Mouse (Mus musculus) thymus, postnatal 36 days (tissue): ENCODE data around the gene Flad1.

Source experiments
- DNase-seq, 2 experiments: peaks; one replicate each; pipeline ENCODE4 v3.0.0; 2022; ENCODE audit warnings: mixed read lengths in 2 of 2

The Flad1 gene

DNA sequence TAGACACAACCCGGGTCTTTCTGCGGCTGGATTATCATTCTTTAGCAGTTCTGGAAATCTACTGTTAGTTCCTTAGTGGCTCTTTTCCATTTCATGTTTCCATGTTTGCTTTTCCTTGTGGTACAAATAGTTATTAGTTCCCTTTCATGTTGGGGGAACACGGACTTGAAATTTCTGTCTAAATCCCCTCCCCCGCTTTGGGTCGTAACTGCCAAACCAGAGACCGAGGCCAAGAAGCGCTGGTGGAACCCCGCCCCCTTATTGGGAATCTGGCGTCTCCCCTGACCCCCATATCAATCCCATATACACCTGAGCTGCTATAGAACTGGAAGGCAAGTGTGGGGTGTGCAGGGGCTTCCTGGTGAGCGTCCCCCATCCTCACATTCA is 16.3 kb downstream of the Flad1 start:
- no peak for DNase-seq

DNA sequence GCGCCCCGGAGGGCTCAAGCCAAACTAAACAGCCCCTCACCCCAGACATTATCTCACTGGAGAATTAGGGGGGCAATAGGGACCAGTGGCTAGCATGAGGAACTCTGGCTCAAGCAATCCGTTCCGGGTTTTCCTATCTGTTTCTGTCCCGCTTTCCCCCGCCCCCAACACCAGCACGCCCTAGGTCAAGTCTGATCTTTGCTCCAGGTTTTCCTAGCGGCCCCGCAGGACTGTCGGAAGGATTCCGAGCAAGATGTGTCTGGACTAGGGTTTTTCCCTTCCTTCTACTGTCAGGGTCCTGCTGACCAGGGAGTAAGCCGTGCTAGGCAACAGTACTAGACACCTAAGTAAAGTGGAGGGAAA is 16.8 kb downstream of the Flad1 start:
- DNase-seq, result no peak

- DNase-seq, result no peak
Observed at GRCm38 (mm10) chr3:89394006-89394893, 17.4 kb downstream of the Flad1 start, which contains the start of gene Zbtb7b. TSS of gene Zbtb7b (minus strand) at chr3:89394776.

- peak; percentile 68 to 80 for DNase-seq
Observed at GRCm38 (mm10) chr3:89393605-89394004, 18.1 kb downstream of the Flad1 start.

DNA sequence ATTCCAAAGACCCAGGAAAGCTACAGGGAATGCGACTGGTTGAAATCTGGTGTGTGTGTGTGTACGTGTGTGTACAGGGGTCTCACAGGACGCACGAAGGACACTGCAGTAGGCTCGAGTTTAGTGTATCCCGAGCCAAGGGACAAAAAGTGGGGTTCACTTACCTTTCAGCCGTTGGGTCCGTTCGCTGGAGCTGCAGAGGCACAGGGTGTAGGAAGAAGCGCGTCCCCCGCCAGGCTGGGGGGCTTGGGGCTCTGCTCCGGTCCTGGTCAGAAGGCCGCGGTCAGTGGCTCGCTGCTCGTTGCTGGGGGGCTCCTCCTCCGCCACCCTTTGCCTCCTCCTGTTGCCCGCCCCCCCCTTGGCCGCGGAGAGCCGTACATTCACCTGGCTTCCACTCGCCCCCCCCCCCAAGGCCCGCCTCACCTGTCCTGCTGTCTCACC is 18.8 kb downstream of the Flad1 start:
- no peak for DNase-seq

DNA sequence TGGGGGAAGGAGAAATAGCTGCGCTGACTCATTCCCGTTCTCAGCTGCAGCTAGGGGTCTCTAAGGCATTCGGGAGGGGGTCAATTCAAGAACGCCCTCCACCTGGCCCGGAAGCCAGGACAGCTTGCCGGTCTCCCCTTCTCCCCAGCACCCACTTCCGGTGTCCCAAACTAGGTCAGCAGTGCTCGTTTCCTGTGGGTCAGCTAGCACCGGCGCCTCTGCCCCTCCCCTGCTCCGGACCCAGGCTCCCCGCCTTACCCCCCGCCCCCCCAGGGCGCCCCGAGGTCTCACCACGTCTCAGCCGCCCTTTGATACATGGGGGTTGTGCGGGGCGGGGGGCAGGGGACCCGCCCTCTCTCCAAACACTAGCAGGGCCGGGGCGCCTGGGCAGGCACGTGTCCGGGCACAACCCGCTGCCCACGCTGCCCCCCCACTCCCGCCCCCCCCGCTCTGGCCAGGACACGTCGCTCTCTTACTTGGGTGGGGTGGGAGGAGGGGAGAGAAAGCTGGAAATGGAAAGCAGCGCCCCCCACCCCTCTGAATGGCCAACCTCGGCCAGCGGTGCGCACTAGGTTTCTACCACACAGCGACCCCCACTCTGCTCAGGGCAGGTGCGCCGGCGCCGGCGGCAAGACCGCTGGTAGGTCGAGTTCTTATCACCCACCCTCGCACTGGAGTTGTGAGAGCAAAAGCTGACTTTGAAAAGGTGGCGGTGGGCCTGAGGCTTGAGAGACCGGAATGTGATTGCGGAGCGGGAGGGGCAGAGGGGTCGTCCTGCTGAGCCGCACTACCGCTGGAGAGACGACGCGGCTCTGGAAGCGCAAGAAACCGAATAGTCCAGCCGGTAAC is 19.8 kb downstream of the Flad1 start:
- peak in 1 of 2 experiments; percentile 35 for DNase-seq

- peak; percentile 37 to 66 for DNase-seq
Observed at GRCm38 (mm10) chr3:89390699-89391662, 20.7 kb downstream of the Flad1 start.

GRCm38 (mm10) chr3:89390111-89390515 is 21.6 kb downstream of the Flad1 start:
- DNase-seq, result no peak

- peak; percentile 40 to 60 for DNase-seq
Observed at GRCm38 (mm10) chr3:89388901-89389740, 22.5 kb downstream of the Flad1 start.

DNA sequence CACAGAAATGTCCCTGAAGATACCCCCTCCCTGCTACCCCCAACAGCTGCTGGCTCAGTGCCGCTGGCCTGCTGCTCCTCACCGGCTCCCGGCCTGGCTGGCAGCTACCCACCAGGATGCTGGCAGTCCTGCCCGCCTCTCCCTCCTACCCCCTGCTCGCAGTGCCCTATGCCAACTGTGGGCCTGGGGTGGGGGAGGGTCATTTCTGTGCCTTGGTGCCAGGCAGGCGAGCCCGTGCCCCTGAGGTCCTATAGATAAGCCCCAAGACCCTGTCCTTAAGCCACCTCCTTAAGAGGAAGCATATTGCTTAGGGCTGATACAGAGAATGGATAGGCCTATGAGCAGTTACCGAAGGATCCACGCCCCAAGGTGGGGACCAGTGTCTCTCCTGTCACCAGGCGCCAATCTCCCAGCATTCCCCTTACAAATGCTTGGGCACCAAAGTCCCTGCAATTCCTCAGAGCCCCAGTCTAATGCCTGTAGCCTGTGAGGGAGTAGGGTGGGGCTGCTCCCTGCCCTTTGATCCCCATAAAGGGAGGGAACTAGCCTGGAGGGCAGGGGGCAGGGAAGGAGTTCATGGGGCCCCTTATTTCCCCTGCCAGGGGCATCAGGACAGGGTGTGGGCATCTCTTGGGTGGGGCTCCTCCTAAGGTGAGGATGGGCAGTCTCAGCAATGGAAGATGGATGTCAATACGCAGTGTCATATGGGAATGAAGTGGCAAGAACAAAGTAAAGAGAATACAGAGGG is 23.4 kb downstream of the Flad1 start:
- DNase-seq, result no peak

- DNase-seq, result no peak
Observed at GRCm38 (mm10) chr3:89387632-89388031, 24.0 kb downstream of the Flad1 start.

DNA sequence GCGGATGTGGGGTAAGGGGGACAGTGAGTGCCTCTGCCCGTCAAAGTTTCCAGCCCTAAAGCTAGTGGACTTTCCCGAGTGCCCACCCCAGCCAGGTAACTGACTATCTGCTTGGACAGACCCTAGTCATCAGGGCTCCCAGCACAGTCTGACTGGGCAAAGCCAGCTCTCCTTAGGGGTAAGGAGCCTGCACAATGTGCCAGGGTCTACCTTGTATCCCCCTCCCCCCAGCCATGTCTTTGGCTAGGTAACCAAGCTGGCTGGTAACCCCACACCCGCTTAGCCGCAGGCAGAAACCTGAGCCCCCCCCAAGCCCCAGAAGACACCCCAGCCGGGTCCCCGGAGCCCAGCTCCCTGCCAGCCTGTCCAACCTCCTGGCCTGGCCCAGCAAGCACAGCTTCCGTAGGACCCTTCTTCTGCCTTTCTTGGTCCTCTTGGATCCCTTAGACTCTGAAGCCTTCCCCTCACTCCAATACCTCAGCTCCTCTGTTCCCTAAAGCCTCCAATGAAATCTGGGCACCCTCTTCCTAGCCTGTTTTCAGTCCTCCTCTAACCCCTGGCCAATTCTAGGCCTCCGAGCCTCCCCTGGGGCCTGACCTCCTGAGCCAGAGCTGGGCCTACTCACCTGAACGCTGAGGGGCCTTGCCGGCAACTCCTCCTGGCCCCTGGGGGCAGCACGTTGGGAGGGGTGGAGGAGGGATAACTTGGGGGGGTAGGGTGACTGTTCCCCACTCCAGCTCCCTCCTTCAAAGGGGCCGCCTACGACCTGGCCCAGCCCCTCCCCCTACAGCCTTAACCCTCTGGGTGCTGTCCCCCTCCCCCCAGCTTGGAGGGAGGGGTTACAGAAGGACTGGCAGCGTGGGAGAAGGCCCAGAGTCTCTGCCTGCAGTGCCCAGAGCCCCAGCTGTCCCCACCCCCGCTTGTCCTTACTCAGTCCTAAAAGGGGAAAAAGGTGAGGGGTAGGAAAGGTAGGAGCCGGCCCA is 24.9 kb downstream of the Flad1 start:
- DNase-seq, result peak; percentile 47 to 66

- peak; percentile 66 to 75 for DNase-seq
Observed at GRCm38 (mm10) chr3:89385451-89385850, 26.2 kb downstream of the Flad1 start.

- DNase-seq, result no peak
Observed at GRCm38 (mm10) chr3:89384331-89385076, 27.2 kb downstream of the Flad1 start.

- no peak for DNase-seq
Observed at GRCm38 (mm10) chr3:89383651-89384255, 27.9 kb downstream of the Flad1 start.

DNA sequence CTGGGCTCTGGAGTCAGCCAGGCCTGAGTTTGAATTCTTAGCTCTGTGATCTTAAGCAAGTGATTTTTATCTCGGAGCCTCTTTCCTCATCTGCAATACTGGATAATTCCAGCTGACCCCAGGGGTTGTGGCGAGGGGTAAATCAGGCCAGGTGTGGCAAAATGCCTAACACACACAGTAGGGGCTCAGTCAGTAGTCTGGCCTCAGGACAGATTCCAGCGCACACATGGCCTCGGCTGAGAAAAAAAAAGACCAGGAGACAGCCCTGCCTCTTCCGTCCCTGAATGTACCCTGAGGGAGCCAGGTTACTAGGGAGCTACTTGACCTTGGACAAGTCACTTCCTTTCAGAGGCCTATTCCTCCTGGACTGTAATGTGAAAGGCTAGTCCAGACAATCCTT is 28.7 kb downstream of the Flad1 start:
- DNase-seq, result no peak

GRCm38 (mm10) chr3:89382033-89382882 is 29.4 kb downstream of the Flad1 start:
- no peak for DNase-seq
